Mouse (Mus musculus) left cerebral cortex, postnatal 14 days (tissue): ENCODE measurements at regions not wholly inside any gene's neighbourhood (a gene's known extent, or its start where the extent isn't known, plus 50 kb on each side); places are given as distances from the start of the nearest gene placed in this dataset.
A peak's percentile ranks its signal among the peaks of the same experiment; 100 is the strongest.

Source experiments
- DNase-seq, 2 experiments: peaks; one replicate each; pipeline ENCODE4 v3.0.0; 2021 to 2022; ENCODE audit warnings: low spot score in 2 of 2, mixed read lengths in 1 of 2
- intact Hi-C: fragments of 180-260 bp; cut with DNase I; formaldehyde crosslinking; loops from one replicate; pipeline ENCODE4 v1.15.1; 2025

GRCm38 (mm10) chr16:79718230-79718629 lies 627.3 kb upstream of the Tmprss15 start:
- intact Hi-C loops: no loop called here
- DNase-seq: peak; percentile 3 to 24

- intact Hi-C loops: no loop called here
- DNase-seq: no peak
Observed at GRCm38 (mm10) chr16:79692444-79692843, 601.5 kb upstream of the Tmprss15 start.

- intact Hi-C loops: no loop called here
- DNase-seq: peak in 1 of 2 experiments; percentile 7
Observed at GRCm38 (mm10) chr16:79651162-79651741, 560.4 kb upstream of the Tmprss15 start.

DNA sequence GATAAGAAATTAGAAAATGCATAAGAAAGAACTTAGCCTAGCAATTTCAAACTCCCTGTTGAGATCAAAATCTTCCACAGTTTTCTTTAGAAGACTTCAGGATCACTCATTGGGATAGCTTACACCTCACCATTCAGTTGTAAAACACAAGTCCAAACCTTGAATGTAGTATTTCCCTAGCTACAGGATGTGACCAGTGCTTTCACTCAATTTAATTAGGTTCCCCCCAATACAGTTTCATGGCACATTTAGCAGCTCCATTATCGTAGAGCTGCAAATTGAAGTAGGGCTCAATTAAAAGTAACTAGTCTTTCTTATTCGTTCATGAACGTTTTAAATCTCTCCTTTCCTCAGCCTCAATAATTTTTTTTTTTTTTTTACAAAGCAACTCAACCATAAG lies 550.0 kb upstream of the Tmprss15 start:
- DNase-seq: no peak
- intact Hi-C loops: no loop called here

DNA sequence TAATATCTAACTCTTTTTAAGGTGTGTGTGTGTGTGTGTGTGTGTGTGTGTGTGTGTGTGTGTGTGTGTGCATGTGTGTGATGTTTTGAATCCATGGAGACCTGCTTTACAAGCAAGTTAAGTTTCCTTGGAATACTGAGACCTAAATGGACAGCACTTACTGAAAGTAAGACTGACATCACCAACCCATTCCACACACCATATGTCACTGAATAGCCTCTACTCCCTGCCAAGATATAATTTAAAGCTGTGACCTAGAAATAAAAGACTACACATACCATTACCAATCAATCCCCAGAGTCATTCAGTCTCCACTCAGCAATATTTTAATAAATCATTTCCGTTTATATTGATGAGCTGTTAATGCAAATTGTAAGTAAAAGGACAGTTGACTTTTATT lies 536.2 kb upstream of the Tmprss15 start:
- intact Hi-C loops: no loop called here
- no peak for DNase-seq

DNA sequence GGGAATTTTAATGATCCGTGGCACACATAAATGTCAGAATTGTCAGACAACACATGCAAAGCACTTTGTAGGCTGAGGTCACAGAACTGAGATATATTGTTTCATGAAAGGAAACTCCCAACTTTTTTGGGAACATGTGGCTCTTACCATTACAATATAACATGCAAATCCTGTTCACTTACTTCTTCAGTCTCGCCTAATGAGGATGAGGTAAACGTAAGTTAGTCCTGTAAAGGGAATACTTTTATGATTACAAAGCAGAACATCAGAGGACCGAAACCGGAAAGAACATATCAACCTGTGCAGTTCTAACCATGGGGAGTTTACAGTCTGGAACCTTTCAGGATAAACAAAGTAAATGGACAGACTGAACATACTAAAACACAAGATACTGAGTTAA lies 520.1 kb upstream of the Tmprss15 start:
- intact Hi-C loops: no loop called here
- DNase-seq: no peak

DNA sequence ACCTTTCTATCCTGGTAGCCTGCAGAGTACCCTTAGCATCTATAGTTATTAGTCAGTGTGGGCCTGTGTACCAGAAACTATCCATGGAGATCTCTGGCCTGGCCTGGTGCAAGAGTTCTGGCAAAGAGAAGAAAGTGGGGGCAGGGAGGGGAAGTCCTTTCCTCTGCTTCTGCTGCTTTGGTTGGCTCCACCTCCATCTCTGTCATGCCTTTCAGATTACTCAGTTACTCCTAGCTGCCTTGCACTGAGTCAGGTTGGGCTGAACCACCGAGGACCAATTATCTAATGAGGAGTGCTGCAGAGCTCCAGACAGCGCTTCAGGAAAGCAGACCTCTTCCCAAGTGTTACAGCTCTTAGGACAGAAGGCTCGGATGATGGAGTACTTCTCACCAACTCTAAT lies 500.0 kb upstream of the Tmprss15 start:
- no peak for DNase-seq
- intact Hi-C loops: no loop called here

- DNase-seq: no peak
- intact Hi-C loops: no loop called here
Observed at GRCm38 (mm10) chr16:79585745-79586144, 494.8 kb upstream of the Tmprss15 start.

DNA sequence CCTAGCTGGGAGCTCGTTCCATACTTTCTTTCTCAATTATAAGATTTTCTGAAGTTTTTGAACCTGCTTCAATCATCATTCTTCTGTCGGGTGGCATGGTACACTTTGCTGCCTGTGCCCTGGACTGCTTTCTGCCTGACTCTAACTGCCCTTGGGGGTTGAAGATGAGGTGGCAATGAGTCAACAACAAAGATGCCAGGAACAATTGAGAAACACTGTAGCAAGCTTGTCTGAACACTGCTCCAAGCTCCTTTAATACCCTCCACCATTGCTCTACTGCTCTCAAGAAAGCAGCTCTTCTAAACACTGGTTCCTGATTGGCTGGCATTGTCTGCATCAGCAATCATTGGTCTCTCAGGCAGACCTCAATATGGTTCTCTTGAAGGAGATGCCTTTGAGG lies 480.0 kb upstream of the Tmprss15 start:
- no peak for DNase-seq
- intact Hi-C loops: no loop called here

DNA sequence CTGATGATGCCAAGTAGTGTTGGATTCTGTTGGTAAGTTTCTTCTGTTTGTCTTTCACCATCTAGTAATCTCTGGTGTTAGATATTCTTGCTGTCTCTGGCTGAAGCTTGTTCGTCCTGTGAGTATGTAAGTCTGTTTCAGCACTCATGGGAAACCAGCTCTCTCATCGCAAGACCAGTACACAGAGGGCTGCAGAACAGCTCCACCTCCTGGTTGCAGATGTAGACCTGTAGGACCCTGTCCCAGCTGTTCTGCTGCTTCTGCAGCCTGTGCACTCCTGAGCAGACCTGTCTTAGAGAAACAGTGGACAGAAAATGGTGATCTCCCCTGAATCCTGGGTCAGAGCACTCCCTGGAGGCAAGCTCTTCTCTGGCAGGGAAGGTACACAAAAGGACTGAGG lies 443.5 kb upstream of the Tmprss15 start:
- intact Hi-C loops: no loop called here

DNA sequence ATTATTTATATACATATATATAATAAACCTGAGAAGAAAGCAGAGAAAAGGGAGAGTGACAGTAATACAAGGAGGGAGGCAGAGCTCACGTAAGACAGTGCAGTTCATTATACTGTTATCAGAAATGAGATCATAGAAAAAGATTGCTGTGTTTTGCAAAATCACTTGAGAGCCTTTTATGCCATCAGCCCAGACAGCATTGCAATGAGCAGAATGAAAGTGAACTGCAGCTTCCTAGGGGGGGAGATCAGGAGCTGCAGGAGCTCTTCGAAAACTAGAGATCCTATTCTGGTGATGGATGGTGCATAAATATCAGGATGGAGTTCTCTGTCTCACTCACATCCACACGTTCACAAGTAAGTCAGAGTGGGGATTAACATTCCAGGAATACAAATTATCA lies 401.6 kb upstream of the Tmprss15 start:
- intact Hi-C loops: no loop called here
- DNase-seq: peak in 1 of 2 experiments; percentile 13

More for the DNA sequence above, 443.5 kb upstream of the Tmprss15 start:
- DNase-seq: no peak

- no peak for DNase-seq
- intact Hi-C loops: no loop called here
Observed at GRCm38 (mm10) chr16:79450871-79451270, 360.0 kb upstream of the Tmprss15 start.

DNA sequence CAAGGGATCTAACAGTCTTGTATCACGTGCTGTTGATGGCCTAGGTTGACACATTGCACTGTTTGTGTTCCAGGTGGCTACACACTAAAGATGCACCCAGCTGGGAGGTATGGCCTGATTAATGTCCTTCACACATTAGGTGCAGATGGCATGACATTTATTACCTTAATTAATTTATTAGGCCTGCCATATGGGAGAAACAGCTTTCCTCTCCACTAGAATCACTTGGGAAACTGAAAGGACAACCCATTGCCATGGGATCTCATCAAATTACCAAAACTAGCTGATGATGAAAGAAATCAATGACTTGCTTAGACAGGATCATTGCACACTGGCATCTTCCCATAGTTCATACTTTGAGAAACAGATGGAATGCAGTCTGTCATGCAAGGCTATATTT lies 358.8 kb upstream of the Tmprss15 start:
- DNase-seq: no peak
- intact Hi-C loops: no loop called here

DNA sequence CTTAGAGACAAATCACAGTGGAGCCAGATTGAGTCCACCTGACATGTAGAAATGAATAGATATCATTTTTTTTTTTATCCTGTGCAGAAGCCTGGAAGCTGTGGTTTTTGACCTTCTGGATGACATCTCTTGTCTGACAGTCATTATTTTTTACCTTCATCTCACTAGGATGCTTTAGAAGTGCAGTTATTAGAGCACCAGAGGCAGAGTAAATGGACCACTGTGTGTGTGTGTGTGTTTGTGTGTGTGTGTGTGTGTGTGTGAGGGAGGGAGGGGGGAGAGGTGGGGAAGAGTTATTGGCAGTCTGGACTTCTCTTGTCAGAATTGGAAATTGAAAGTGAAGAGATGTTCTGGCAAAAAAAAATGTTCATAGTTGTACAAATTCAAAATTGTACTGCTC lies 316.5 kb upstream of the Tmprss15 start:
- DNase-seq: no peak
- intact Hi-C loops: no loop called here

DNA sequence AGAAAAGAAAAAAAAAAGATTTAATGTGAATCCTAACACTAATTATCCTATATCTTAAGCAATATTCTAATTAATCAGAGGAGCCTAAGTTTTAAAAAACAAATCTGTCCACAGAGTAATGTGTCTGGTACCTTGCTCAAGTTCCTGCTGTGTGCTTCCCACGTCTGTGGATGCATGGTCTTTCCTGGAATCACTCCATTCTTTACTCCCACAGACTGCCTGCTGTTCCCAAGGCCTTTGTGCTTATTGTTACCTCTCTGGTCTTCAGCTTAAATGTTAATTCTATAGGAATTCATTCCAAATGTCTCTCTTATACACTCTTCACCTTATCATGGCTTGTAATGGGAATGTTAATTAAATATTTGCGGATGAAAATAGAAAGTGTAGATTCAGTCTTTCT lies 315.3 kb upstream of the Tmprss15 start:
- no peak for DNase-seq
- intact Hi-C loops: no loop called here

DNA sequence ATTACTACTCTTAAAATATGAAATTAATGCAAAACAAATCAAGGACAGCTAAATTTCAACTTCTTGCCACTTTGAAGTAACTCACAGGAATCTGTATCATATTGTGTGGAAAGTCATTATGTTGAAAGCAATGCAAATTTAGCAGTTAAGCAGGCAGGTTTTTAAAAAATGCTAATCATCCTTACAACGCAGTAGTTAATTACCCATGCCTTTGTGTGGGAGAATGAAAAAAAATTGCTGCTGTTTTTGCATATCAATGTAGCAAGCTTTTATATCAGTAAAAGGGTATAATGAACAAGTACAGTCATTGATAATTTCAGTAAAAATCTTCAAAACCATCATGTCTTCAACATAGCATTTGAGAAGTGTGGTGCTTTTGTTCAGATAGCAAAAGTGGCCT lies 313.2 kb upstream of the Tmprss15 start:
- intact Hi-C loops: no loop called here
- DNase-seq: no peak

GRCm38 (mm10) chr16:79400100-79400499 lies 309.2 kb upstream of the Tmprss15 start:
- intact Hi-C loops: no loop called here
- DNase-seq: no peak

DNA sequence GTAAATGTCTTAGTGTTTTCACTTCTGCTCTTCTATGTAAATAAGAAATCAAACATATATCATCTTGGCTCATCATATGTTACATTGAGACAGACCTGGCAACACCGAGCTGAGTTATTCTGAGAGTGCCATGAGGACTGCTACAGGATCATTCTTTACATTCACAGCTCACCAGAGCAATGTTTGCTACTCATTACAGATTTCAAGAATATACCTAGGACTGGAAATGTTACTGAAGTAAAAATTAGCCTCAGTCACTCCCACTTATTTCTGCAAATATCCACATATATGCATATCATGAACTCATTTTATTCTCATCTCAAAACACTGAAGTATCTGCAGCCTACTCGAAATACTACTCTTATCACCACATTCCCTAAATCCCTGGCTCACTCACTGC lies 307.6 kb upstream of the Tmprss15 start:
- intact Hi-C loops: no loop called here
- no peak for DNase-seq

GRCm38 (mm10) chr16:79394425-79394824 lies 303.5 kb upstream of the Tmprss15 start:
- no peak for DNase-seq
- intact Hi-C loops: no loop called here

GRCm38 (mm10) chr16:79386421-79386820 lies 295.5 kb upstream of the Tmprss15 start:
- intact Hi-C loops: no loop called here
- no peak for DNase-seq

DNA sequence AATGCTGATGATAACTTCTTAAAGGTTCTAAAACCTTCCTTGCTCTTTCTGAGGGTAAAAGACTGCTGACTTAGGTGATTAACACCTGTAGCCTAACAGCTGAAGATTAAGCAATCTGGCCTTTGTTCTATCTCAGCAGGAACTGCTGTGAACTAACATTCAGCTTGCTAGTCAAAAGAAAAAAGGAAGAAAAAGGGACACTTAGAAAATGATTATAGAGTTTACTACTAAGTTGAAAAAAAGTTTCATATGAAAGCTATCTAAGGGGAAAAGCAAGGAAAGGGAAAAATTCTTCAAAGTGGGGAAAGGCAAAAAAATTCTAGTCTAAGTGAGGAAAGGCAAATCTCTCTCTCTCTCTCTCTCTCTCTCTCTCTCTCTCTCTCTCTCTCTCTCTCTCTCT lies 259.2 kb upstream of the Tmprss15 start:
- intact Hi-C loops: no loop called here
- DNase-seq: no peak

GRCm38 (mm10) chr16:79342453-79342852 lies 251.6 kb upstream of the Tmprss15 start:
- intact Hi-C loops: no loop called here
- no peak for DNase-seq
